Comparison of ENCODE assay signal across 8 mouse cellular contexts in the genomic region with DNA sequence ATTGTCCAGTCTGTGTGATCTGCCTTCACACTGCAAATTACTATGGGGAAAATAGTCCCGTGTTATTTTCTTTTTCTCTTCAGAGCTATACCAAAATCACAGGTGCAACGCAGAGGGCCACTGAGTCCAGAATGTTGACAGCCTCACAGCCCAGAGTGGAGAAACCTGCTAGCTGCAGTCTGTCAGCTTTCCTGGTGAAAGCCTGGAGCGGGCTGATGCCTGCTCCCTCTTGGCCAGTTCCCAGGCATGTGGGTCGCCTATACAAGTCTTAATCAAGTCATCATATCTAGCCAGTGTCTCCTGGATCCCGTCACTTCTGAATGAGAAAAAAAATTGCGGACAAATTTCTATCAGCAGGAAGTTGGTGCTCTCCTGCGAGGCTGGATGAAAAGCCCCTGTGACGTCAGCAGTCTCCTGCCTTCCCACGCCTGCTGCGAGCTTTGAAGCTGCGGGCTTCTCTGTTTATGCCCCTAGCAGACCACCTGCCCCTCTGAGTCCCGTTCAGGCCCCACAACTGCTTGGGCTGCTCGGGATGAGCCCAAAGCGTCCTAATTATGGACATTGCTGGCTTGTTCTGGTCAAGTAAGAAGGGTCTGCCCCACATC.
A peak's percentile ranks its signal among the peaks of the same experiment; 100 is the strongest.
DNase-seq lines count a peak whose midpoint lies in the region; ATAC-seq lines count a peak whose summit lies in the region.

No protein-coding gene starts in this region.

- no peak overlapping the region for H3K9ac ChIP-seq in liver, embryonic 11.5 days (ENCODE audit: low read depth, low read length)
- peak overlapping the region; percentile 33; the same call in 1 of the 2 replicates for H3K9ac ChIP-seq in forebrain, embryonic 12.5 days
- H3K9ac ChIP-seq in limb, embryonic 13.5 days: peak overlapping the region; percentile 25; the same call in 1 of the 2 replicates
- H3K9ac ChIP-seq in stomach, embryonic 15.5 days: no peak overlapping the region

- no peaks in the 10 kb centered on the region for H3K36me3 ChIP-seq in liver, embryonic 11.5 days (ENCODE audit: control insufficient read depth, insufficient read depth, low read length)
- no peaks in the 10 kb centered on the region for H3K36me3 ChIP-seq in forebrain, embryonic 12.5 days (replicated peaks)
- H3K36me3 ChIP-seq in limb, embryonic 13.5 days: no peaks in the 10 kb centered on the region
- H3K36me3 ChIP-seq in stomach, embryonic 15.5 days: no peaks in the 10 kb centered on the region

- H3K4me2 ChIP-seq in liver, embryonic 11.5 days: peak overlapping the region; percentile 26
- H3K4me2 ChIP-seq in forebrain, embryonic 12.5 days: peak overlapping the region; percentile 58
- peak overlapping the region; percentile 54 for H3K4me2 ChIP-seq in limb, embryonic 13.5 days (replicated peaks)
- peak overlapping the region; percentile 29 for H3K4me2 ChIP-seq in stomach, embryonic 15.5 days

- DNase-seq in liver, embryonic 11.5 days (ENCODE audit: low spot score): no peak
- no peak for DNase-seq in liver
- DNase-seq in lung, postnatal 36 days: no peak
- no peak for DNase-seq in urinary bladder, postnatal 14 days (ENCODE audit: low spot score)
- no peak for DNase-seq in adrenal gland, adult 2 months

- no peak for ATAC-seq in liver, embryonic 11.5 days (replicated peaks; ENCODE audit: low FRiP score)
- peak; percentile 67 for ATAC-seq in forebrain, embryonic 12.5 days (ENCODE audit: low FRiP score)
- ATAC-seq in limb, embryonic 13.5 days (ENCODE audit: low FRiP score, low read depth): no peak
- ATAC-seq in stomach, embryonic 15.5 days (ENCODE audit: insufficient read depth, low FRiP score, low read depth): no peak

- WGBS in liver, embryonic 11.5 days: 25% methylated on average over 14 of the region's 14 CpGs
- WGBS in forebrain, embryonic 12.5 days: 5% methylated on average over 14 of the region's 14 CpGs
- 12% methylated on average over 14 of the region's 14 CpGs for WGBS in limb, embryonic 13.5 days
- WGBS in stomach, embryonic 15.5 days: 25% methylated on average over 14 of the region's 14 CpGs

- H3K27me3 ChIP-seq in liver, embryonic 11.5 days (replicated peaks; ENCODE audit: control insufficient read depth, insufficient read depth, low read length): no peaks in the 10 kb centered on the region
- H3K27me3 ChIP-seq in forebrain, embryonic 12.5 days: peaks cover 27% of the 10 kb centered on the region
- no peaks in the 10 kb centered on the region for H3K27me3 ChIP-seq in limb, embryonic 13.5 days
- H3K27me3 ChIP-seq in stomach, embryonic 15.5 days (replicated peaks): no peaks in the 10 kb centered on the region

- no peaks in the 10 kb centered on the region for H3K9me3 ChIP-seq in liver, embryonic 11.5 days (ENCODE audit: control insufficient read depth, low read length)
- H3K9me3 ChIP-seq in forebrain, embryonic 12.5 days: no peaks in the 10 kb centered on the region
- no peaks in the 10 kb centered on the region for H3K9me3 ChIP-seq in limb, embryonic 13.5 days
- H3K9me3 ChIP-seq in stomach, embryonic 15.5 days: no peaks in the 10 kb centered on the region

- H3K4me1 ChIP-seq in liver, embryonic 11.5 days (replicated peaks; ENCODE audit: control insufficient read depth, insufficient read depth, low read length): peaks cover 21% of the 10 kb centered on the region
- peaks cover 30% of the 10 kb centered on the region for H3K4me1 ChIP-seq in forebrain, embryonic 12.5 days
- peaks cover 38% of the 10 kb centered on the region for H3K4me1 ChIP-seq in limb, embryonic 13.5 days
- peaks cover 17% of the 10 kb centered on the region for H3K4me1 ChIP-seq in stomach, embryonic 15.5 days

- no peak overlapping the region for H3K27ac ChIP-seq in liver, embryonic 11.5 days (ENCODE audit: low read depth, low read length)
- no peak overlapping the region; the same call in 1 of the 2 replicates for H3K27ac ChIP-seq in forebrain, embryonic 12.5 days
- H3K27ac ChIP-seq in limb, embryonic 13.5 days: no peak overlapping the region
- H3K27ac ChIP-seq in stomach, embryonic 15.5 days: no peak overlapping the region

- H3K4me3 ChIP-seq in liver, embryonic 11.5 days (ENCODE audit: low read depth, low read length): no peak overlapping the region
- H3K4me3 ChIP-seq in forebrain, embryonic 12.5 days (replicated peaks): peak overlapping the region; percentile 23
- H3K4me3 ChIP-seq in limb, embryonic 13.5 days: peak overlapping the region; percentile 15
- no peak overlapping the region for H3K4me3 ChIP-seq in stomach, embryonic 15.5 days (replicated peaks)

Comparison
In these comparisons a context has a peak if more than half of its experiments do, and no peak if none do; other contexts are left out.
1. H3K4me3 ChIP-seq: peak in forebrain, embryonic 12.5 days (single experiment) and limb, embryonic 13.5 days (single experiment); none in liver, embryonic 11.5 days (single experiment) and stomach, embryonic 15.5 days (single experiment).
2. H3K9ac ChIP-seq: peak in forebrain, embryonic 12.5 days (single experiment) and limb, embryonic 13.5 days (single experiment); none in liver, embryonic 11.5 days (single experiment) and stomach, embryonic 15.5 days (single experiment).
3. Peak in every context shown above with its lines, with median percentiles within 50 percentile points of each other: H3K4me2 ChIP-seq.